Mouse (Mus musculus): ENCODE results near the gene Iffo2. TPM values are rescaled to one million over a fixed set of nuclear protein-coding genes. Genes with fewer than 3 reads are reported as not detected.

The Iffo2 gene
- polyA plus RNA-seq, 1 experiment from 2014 or later: 3.3 TPM

- Histone ChIP-seq H3K27ac (ENCODE audit: low read depth, low read length) (no peak overlapping the region), H3K9me3 (ENCODE audit: control insufficient read depth, low read length) (no peaks in the 10 kb centered on the region), H3K4me1 (ENCODE audit: control insufficient read depth, insufficient read depth, low read length) (no peaks in the 10 kb centered on the region), H3K4me3 (ENCODE audit: low read depth, low read length) (no peak overlapping the region), H3K36me3 (ENCODE audit: control insufficient read depth, insufficient read depth, low read length) (no peaks in the 10 kb centered on the region; the same call in 1 of the 2 replicates), H3K27me3 (ENCODE audit: control insufficient read depth, insufficient read depth, low read length) (no peaks in the 10 kb centered on the region), H3K4me2 (no peak overlapping the region), H3K9ac (ENCODE audit: low read length) (no peak overlapping the region)
- DNase-seq (ENCODE audit: low spot score, missing footprints) (no peak), ATAC-seq (ENCODE audit: low FRiP score) (no peak)
- 94% methylated on average over 11 of the region's 11 CpGs for WGBS
Measured at GRCm38 (mm10) chr4:139605216-139605615, 74.9 kb downstream of the Iffo2 start.

- H3K4me1 ChIP-seq (ENCODE audit: control insufficient read depth, insufficient read depth, low read length): no peaks in the 10 kb centered on the region
- no peak overlapping the region for H3K9ac ChIP-seq (ENCODE audit: low read length)
- WGBS: 94% methylated on average over 5 of the region's 5 CpGs
- no peak overlapping the region for H3K4me2 ChIP-seq
- no peak for ATAC-seq (ENCODE audit: low FRiP score)
- H3K27ac ChIP-seq (ENCODE audit: low read depth, low read length): no peak overlapping the region
- DNase-seq (ENCODE audit: low spot score, missing footprints): no peak
- no peak overlapping the region for H3K4me3 ChIP-seq (ENCODE audit: low read depth, low read length)
- no peaks in the 10 kb centered on the region; the same call in 1 of the 2 replicates for H3K36me3 ChIP-seq (ENCODE audit: control insufficient read depth, insufficient read depth, low read length)
- H3K27me3 ChIP-seq (ENCODE audit: control insufficient read depth, insufficient read depth, low read length): no peaks in the 10 kb centered on the region
- H3K9me3 ChIP-seq (ENCODE audit: control insufficient read depth, low read length): no peaks in the 10 kb centered on the region
Measured at GRCm38 (mm10) chr4:139606732-139607131, 76.4 kb downstream of the Iffo2 start.

- WGBS: 80% methylated on average over 4 of the region's 4 CpGs
Measured at GRCm38 (mm10) chr4:139608975-139609374, 78.6 kb downstream of the Iffo2 start.

GRCm38 (mm10) chr4:139610954-139611353, 80.6 kb downstream of the Iffo2 start:
- H3K4me2 ChIP-seq: no peak overlapping the region
- no peaks in the 10 kb centered on the region for H3K27me3 ChIP-seq (ENCODE audit: control insufficient read depth, insufficient read depth, low read length)
- DNase-seq (ENCODE audit: low spot score, missing footprints) (no peak), ATAC-seq (ENCODE audit: low FRiP score) (no peak)
- peaks cover 11% of the 10 kb centered on the region for H3K36me3 ChIP-seq (ENCODE audit: control insufficient read depth, insufficient read depth, low read length)
- no peak overlapping the region for H3K27ac ChIP-seq (ENCODE audit: low read depth, low read length)
- peaks cover 6% of the 10 kb centered on the region; the same call in 1 of the 2 replicates for H3K9me3 ChIP-seq (ENCODE audit: control insufficient read depth, low read length)
- no peak overlapping the region for H3K4me3 ChIP-seq (ENCODE audit: low read depth, low read length)
- H3K9ac ChIP-seq (ENCODE audit: low read length): no peak overlapping the region
- WGBS: 56% methylated on average over 6 of the region's 6 CpGs
- H3K4me1 ChIP-seq (ENCODE audit: control insufficient read depth, insufficient read depth, low read length): peaks cover 1% of the 10 kb centered on the region

More at GRCm38 (mm10) chr4:139608975-139609374, 78.6 kb downstream of the Iffo2 start:
- H3K9ac ChIP-seq (ENCODE audit: low read length): no peak overlapping the region
- no peaks in the 10 kb centered on the region for H3K4me1 ChIP-seq (ENCODE audit: control insufficient read depth, insufficient read depth, low read length)
- DNase-seq (ENCODE audit: low spot score, missing footprints) (no peak), ATAC-seq (ENCODE audit: low FRiP score) (no peak)
- H3K4me3 ChIP-seq (ENCODE audit: low read depth, low read length): no peak overlapping the region
- no peak overlapping the region for H3K4me2 ChIP-seq
- H3K9me3 ChIP-seq (ENCODE audit: control insufficient read depth, low read length): peaks cover 5% of the 10 kb centered on the region; the same call in 1 of the 2 replicates
- no peaks in the 10 kb centered on the region for H3K27me3 ChIP-seq (ENCODE audit: control insufficient read depth, insufficient read depth, low read length)
- H3K36me3 ChIP-seq (ENCODE audit: control insufficient read depth, insufficient read depth, low read length): peaks cover 4% of the 10 kb centered on the region
- no peak overlapping the region for H3K27ac ChIP-seq (ENCODE audit: low read depth, low read length)

GRCm38 (mm10) chr4:139611542-139611953, 81.2 kb downstream of the Iffo2 start:
- no peak overlapping the region for H3K4me3 ChIP-seq (ENCODE audit: low read depth, low read length)
- no peak overlapping the region for H3K4me2 ChIP-seq
- H3K9me3 ChIP-seq (ENCODE audit: control insufficient read depth, low read length): peaks cover 6% of the 10 kb centered on the region; the same call in 1 of the 2 replicates
- no peaks in the 10 kb centered on the region for H3K27me3 ChIP-seq (ENCODE audit: control insufficient read depth, insufficient read depth, low read length)
- WGBS: 4% methylated on average over 10 of the region's 10 CpGs
- H3K27ac ChIP-seq (ENCODE audit: low read depth, low read length): no peak overlapping the region
- H3K9ac ChIP-seq (ENCODE audit: low read length): no peak overlapping the region
- DNase-seq (ENCODE audit: low spot score, missing footprints) (peak; percentile 97), ATAC-seq (ENCODE audit: low FRiP score) (peak; percentile 55; the same call in 1 of the 2 replicates)
- H3K36me3 ChIP-seq (ENCODE audit: control insufficient read depth, insufficient read depth, low read length): peaks cover 11% of the 10 kb centered on the region
- peaks cover 4% of the 10 kb centered on the region for H3K4me1 ChIP-seq (ENCODE audit: control insufficient read depth, insufficient read depth, low read length)

- ATAC-seq (ENCODE audit: low FRiP score): no peak
- Histone ChIP-seq H3K4me3 (ENCODE audit: low read depth, low read length) (no peak overlapping the region), H3K27ac (ENCODE audit: low read depth, low read length) (no peak overlapping the region), H3K36me3 (ENCODE audit: control insufficient read depth, insufficient read depth, low read length) (peaks cover 11% of the 10 kb centered on the region), H3K4me1 (ENCODE audit: control insufficient read depth, insufficient read depth, low read length) (peaks cover 6% of the 10 kb centered on the region), H3K27me3 (ENCODE audit: control insufficient read depth, insufficient read depth, low read length) (no peaks in the 10 kb centered on the region), H3K9ac (ENCODE audit: low read length) (no peak overlapping the region), H3K4me2 (no peak overlapping the region), H3K9me3 (ENCODE audit: control insufficient read depth, low read length) (peaks cover 6% of the 10 kb centered on the region; the same call in 1 of the 2 replicates)
- WGBS: 89% methylated on average over 21 of the region's 21 CpGs
- DNase-seq (ENCODE audit: low spot score, missing footprints): no peak
Measured at GRCm38 (mm10) chr4:139614524-139615260, 84.3 kb downstream of the Iffo2 start.

- peaks cover 6% of the 10 kb centered on the region; the same call in 1 of the 2 replicates for H3K9me3 ChIP-seq (ENCODE audit: control insufficient read depth, low read length)
- peak overlapping the region; percentile 58 for H3K4me2 ChIP-seq
- 7% methylated on average over 24 of the region's 24 CpGs for WGBS
- H3K27me3 ChIP-seq (ENCODE audit: control insufficient read depth, insufficient read depth, low read length): no peaks in the 10 kb centered on the region
- peak overlapping the region; percentile 8; the same call in 1 of the 2 replicates for H3K27ac ChIP-seq (ENCODE audit: low read depth, low read length)
- ATAC-seq (ENCODE audit: low FRiP score): peak; percentile 80
- H3K4me3 ChIP-seq (ENCODE audit: low read depth, low read length): peak overlapping the region; percentile 37
- H3K36me3 ChIP-seq (ENCODE audit: control insufficient read depth, insufficient read depth, low read length): peaks cover 11% of the 10 kb centered on the region
- DNase-seq (ENCODE audit: low spot score, missing footprints): peak; percentile 92
- H3K4me1 ChIP-seq (ENCODE audit: control insufficient read depth, insufficient read depth, low read length): peaks cover 6% of the 10 kb centered on the region
- peak overlapping the region; percentile 46 for H3K9ac ChIP-seq (ENCODE audit: low read length)
Measured at GRCm38 (mm10) chr4:139616276-139617000, 86.1 kb downstream of the Iffo2 start.

- Histone ChIP-seq H3K27me3 (ENCODE audit: control insufficient read depth, insufficient read depth, low read length) (no peaks in the 10 kb centered on the region), H3K4me3 (ENCODE audit: low read depth, low read length) (peak overlapping the region; percentile 37), H3K36me3 (ENCODE audit: control insufficient read depth, insufficient read depth, low read length) (peaks cover 11% of the 10 kb centered on the region), H3K4me1 (ENCODE audit: control insufficient read depth, insufficient read depth, low read length) (peaks cover 6% of the 10 kb centered on the region), H3K9ac (ENCODE audit: low read length) (peak overlapping the region; percentile 46; the same call in 1 of the 2 replicates), H3K4me2 (peak overlapping the region; percentile 58), H3K9me3 (ENCODE audit: control insufficient read depth, low read length) (peaks cover 6% of the 10 kb centered on the region; the same call in 1 of the 2 replicates), H3K27ac (ENCODE audit: low read depth, low read length) (no peak overlapping the region)
- WGBS: 46% methylated on average over 3 of the region's 3 CpGs
- DNase-seq (ENCODE audit: low spot score, missing footprints): no peak
- no peak for ATAC-seq (ENCODE audit: low FRiP score)
Measured at GRCm38 (mm10) chr4:139617001-139617364, 86.6 kb downstream of the Iffo2 start.

GRCm38 (mm10) chr4:139619765-139620164, 89.4 kb downstream of the Iffo2 start:
- Histone ChIP-seq H3K36me3 (ENCODE audit: control insufficient read depth, insufficient read depth, low read length) (peaks cover under 1% of the 10 kb centered on the region; the same call in 1 of the 2 replicates), H3K4me2 (no peak overlapping the region), H3K9me3 (ENCODE audit: control insufficient read depth, low read length) (no peaks in the 10 kb centered on the region), H3K9ac (ENCODE audit: low read length) (no peak overlapping the region), H3K27ac (ENCODE audit: low read depth, low read length) (no peak overlapping the region), H3K4me1 (ENCODE audit: control insufficient read depth, insufficient read depth, low read length) (peaks cover 17% of the 10 kb centered on the region), H3K4me3 (ENCODE audit: low read depth, low read length) (no peak overlapping the region), H3K27me3 (ENCODE audit: control insufficient read depth, insufficient read depth, low read length) (no peaks in the 10 kb centered on the region)
- ATAC-seq (ENCODE audit: low FRiP score) (no peak), DNase-seq (ENCODE audit: low spot score, missing footprints) (no peak)
- 73% methylated on average over 6 of the region's 6 CpGs for WGBS

All from midbrain, embryonic 11.5 days (tissue).